Mouse (Mus musculus): ENCODE results near the gene Sp1. TPM values are rescaled to one million over a fixed set of nuclear protein-coding genes. Genes with fewer than 3 reads are reported as not detected.

The Sp1 gene
- polyA plus RNA-seq, 1 experiment from 2014 or later = 4.7 TPM

DNA sequence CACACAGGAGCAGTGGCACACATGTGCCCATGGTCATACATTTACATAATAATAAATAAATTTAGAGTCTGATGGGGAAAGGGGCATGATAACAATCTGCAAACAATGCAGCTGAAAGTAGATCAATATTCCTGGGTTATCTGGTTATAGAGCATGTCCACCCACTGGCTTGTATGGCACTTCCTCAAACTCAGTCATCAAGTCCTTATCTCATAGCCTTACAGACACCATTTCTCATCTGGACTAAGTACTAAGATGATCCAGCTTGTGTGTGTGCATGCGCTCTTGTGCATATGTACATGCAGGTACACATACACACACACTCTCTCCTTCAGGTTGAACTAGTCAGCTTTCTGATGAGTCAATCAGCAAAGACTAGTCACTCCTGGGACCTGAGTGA is 41.3 kb upstream of the Sp1 start:
- 89% methylated on average over 1 of the region's 1 CpGs for WGBS
- no peaks in the 10 kb centered on the region for H3K36me3 ChIP-seq (ENCODE audit: control insufficient read depth, insufficient read depth, low read length)
- no peak overlapping the region for H3K9ac ChIP-seq (ENCODE audit: low read length)
- no peak overlapping the region for H3K4me3 ChIP-seq (ENCODE audit: low read depth, low read length)
- no peak for DNase-seq (ENCODE audit: low spot score)
- no peaks in the 10 kb centered on the region for H3K9me3 ChIP-seq (ENCODE audit: control insufficient read depth, low read length)
- H3K4me2 ChIP-seq (replicated peaks; ENCODE audit: low read depth) = no peak overlapping the region
- no peak for TF ChIP-seq EP300 (optimal IDR thresholded peaks at IDR 0.05)
- TF ChIP-seq CTCF (IDR thresholded peaks at IDR 0.05; ENCODE audit: low read depth) = no peak
- H3K4me1 ChIP-seq (replicated peaks; ENCODE audit: control insufficient read depth, insufficient read depth) = no peaks in the 10 kb centered on the region
- no peak overlapping the region for H3K27ac ChIP-seq (replicated peaks)
- ATAC-seq (ENCODE audit: low FRiP score, low TSS enrichment) = no peak
- no peaks in the 10 kb centered on the region; the same call in 1 of the 2 replicates for H3K27me3 ChIP-seq (ENCODE audit: control insufficient read depth, insufficient read depth, low read length)

DNA sequence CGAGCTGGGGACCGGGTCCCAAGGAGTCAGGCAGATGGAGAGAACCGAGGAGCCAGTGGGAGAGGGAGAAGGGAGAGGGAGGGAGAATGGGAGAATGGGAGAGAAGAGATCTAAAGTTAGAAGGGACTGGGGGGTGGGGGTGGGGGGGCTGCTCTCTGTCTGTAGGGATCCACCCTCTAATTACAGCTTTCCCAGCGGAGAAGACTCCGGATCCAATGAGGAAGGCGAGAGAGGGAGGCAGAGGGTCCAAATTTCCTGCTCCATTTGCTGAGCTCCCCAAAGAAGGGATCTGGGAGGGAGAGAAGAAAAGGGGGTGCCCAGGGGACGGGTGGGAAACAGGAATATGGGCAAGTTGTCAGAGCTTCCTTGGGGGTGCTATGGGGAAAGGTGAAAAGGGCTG is 39.7 kb upstream of the Sp1 start:
- ATAC-seq (ENCODE audit: low FRiP score, low TSS enrichment) = no peak
- Histone ChIP-seq H3K4me1 (replicated peaks; ENCODE audit: control insufficient read depth, insufficient read depth) (peaks cover 5% of the 10 kb centered on the region; the same call in 1 of the 2 replicates), H3K9ac (ENCODE audit: low read length) (no peak overlapping the region), H3K27me3 (ENCODE audit: control insufficient read depth, insufficient read depth, low read length) (no peaks in the 10 kb centered on the region; the same call in 1 of the 2 replicates), H3K9me3 (ENCODE audit: control insufficient read depth, low read length) (no peaks in the 10 kb centered on the region), H3K4me2 (replicated peaks; ENCODE audit: low read depth) (peak overlapping the region; percentile 35), H3K36me3 (ENCODE audit: control insufficient read depth, insufficient read depth, low read length) (no peaks in the 10 kb centered on the region), H3K4me3 (ENCODE audit: low read depth, low read length) (peak overlapping the region; percentile 17), H3K27ac (replicated peaks) (no peak overlapping the region)
- DNase-seq (ENCODE audit: low spot score) = no peak
- 12% methylated on average over 7 of the region's 7 CpGs for WGBS
- no peak for TF ChIP-seq EP300 (optimal IDR thresholded peaks at IDR 0.05)
- TF ChIP-seq CTCF (IDR thresholded peaks at IDR 0.05; ENCODE audit: low read depth) = no peak

GRCm38 (mm10) chr15:102366733-102367344 is 39.1 kb upstream of the Sp1 start, which contains the start of gene Sp7:
Gene Sp7, minus strand, starts transcription at chr15:102367182.
- H3K9me3 ChIP-seq (ENCODE audit: control insufficient read depth, low read length) = no peaks in the 10 kb centered on the region
- TF ChIP-seq CTCF (IDR thresholded peaks at IDR 0.05; ENCODE audit: low read depth) (no peak), EP300 (optimal IDR thresholded peaks at IDR 0.05) (no peak)
- peak within 1 kb of the TSS; percentile 17 for H3K4me3 ChIP-seq (ENCODE audit: low read depth, low read length)
- H3K4me1 ChIP-seq (replicated peaks; ENCODE audit: control insufficient read depth, insufficient read depth) = peaks cover 5% of the 10 kb centered on the region; the same call in 1 of the 2 replicates
- H3K27ac ChIP-seq (replicated peaks) = no peak within 1 kb of the TSS
- H3K9ac ChIP-seq (ENCODE audit: low read length) = no peak within 1 kb of the TSS
- H3K27me3 ChIP-seq (ENCODE audit: control insufficient read depth, insufficient read depth, low read length) = no peaks in the 10 kb centered on the region; the same call in 1 of the 2 replicates
- DNase-seq (ENCODE audit: low spot score) (no peak), ATAC-seq (ENCODE audit: low FRiP score, low TSS enrichment) (no peak)
- 7% methylated on average over 15 of the region's 15 CpGs for WGBS
- H3K36me3 ChIP-seq (ENCODE audit: control insufficient read depth, insufficient read depth, low read length) = no peaks in the 10 kb centered on the region
- H3K4me2 ChIP-seq (replicated peaks; ENCODE audit: low read depth) = peak within 1 kb of the TSS; percentile 35

GRCm38 (mm10) chr15:102369972-102370371 is 36.0 kb upstream of the Sp1 start:
- Histone ChIP-seq H3K4me3 (ENCODE audit: low read depth, low read length) (no peak overlapping the region), H3K9ac (ENCODE audit: low read length) (no peak overlapping the region), H3K4me1 (replicated peaks; ENCODE audit: control insufficient read depth, insufficient read depth) (peaks cover 5% of the 10 kb centered on the region; the same call in 1 of the 2 replicates), H3K4me2 (replicated peaks; ENCODE audit: low read depth) (0 out of 2 replicates have a peak overlapping the region, but pooled peaks have one; percentile 8), H3K9me3 (ENCODE audit: control insufficient read depth, low read length) (no peaks in the 10 kb centered on the region), H3K27ac (replicated peaks) (no peak overlapping the region), H3K36me3 (ENCODE audit: control insufficient read depth, insufficient read depth, low read length) (no peaks in the 10 kb centered on the region), H3K27me3 (ENCODE audit: control insufficient read depth, insufficient read depth, low read length) (no peaks in the 10 kb centered on the region; the same call in 1 of the 2 replicates)
- 21% methylated on average over 13 of the region's 13 CpGs for WGBS
- ATAC-seq (ENCODE audit: low FRiP score, low TSS enrichment) (no peak), DNase-seq (ENCODE audit: low spot score) (no peak)
- TF ChIP-seq EP300 (optimal IDR thresholded peaks at IDR 0.05) (no peak), CTCF (IDR thresholded peaks at IDR 0.05; ENCODE audit: low read depth) (no peak)

DNA sequence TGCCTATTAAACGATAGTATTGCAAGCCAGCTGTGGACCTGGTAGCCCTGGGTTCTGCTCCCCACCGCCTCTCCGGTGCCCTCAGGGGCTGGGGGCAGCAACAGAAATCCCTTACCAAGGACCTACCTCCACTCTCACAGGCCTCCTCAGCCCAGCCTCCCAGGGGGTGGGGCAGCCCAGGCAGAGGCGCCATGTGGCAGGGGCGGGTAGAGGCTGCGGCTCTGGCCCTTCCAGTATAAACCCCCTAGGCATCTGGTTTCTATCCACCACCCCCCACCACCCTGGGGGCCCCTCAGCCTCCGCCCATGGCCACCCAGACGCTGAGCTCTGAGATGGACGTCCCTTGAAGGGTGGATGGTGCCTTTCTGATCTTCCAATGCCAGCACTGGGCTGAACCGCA is 35.2 kb upstream of the Sp1 start:
- peak overlapping the region; percentile 36; the same call in 1 of the 2 replicates for H3K4me2 ChIP-seq (replicated peaks; ENCODE audit: low read depth)
- H3K4me1 ChIP-seq (replicated peaks; ENCODE audit: control insufficient read depth, insufficient read depth) = peaks cover 5% of the 10 kb centered on the region; the same call in 1 of the 2 replicates
- no peaks in the 10 kb centered on the region; the same call in 1 of the 2 replicates for H3K27me3 ChIP-seq (ENCODE audit: control insufficient read depth, insufficient read depth, low read length)
- TF ChIP-seq CTCF (IDR thresholded peaks at IDR 0.05; ENCODE audit: low read depth) (no peak), EP300 (optimal IDR thresholded peaks at IDR 0.05) (no peak)
- DNase-seq (ENCODE audit: low spot score) = peak; percentile 36
- 0 out of 2 replicates have a peak overlapping the region, but pooled peaks have one; percentile 38 for H3K9ac ChIP-seq (ENCODE audit: low read length)
- H3K4me3 ChIP-seq (ENCODE audit: low read depth, low read length) = no peak overlapping the region
- H3K9me3 ChIP-seq (ENCODE audit: control insufficient read depth, low read length) = no peaks in the 10 kb centered on the region
- no peak overlapping the region for H3K27ac ChIP-seq (replicated peaks)
- H3K36me3 ChIP-seq (ENCODE audit: control insufficient read depth, insufficient read depth, low read length) = no peaks in the 10 kb centered on the region
- WGBS = 7% methylated on average over 10 of the region's 10 CpGs
- ATAC-seq (ENCODE audit: low FRiP score, low TSS enrichment) = peak; percentile 64

All from stomach, postnatal 0 days (tissue).